ENCODE assay signal across 7 mouse cellular contexts in the genomic region with DNA sequence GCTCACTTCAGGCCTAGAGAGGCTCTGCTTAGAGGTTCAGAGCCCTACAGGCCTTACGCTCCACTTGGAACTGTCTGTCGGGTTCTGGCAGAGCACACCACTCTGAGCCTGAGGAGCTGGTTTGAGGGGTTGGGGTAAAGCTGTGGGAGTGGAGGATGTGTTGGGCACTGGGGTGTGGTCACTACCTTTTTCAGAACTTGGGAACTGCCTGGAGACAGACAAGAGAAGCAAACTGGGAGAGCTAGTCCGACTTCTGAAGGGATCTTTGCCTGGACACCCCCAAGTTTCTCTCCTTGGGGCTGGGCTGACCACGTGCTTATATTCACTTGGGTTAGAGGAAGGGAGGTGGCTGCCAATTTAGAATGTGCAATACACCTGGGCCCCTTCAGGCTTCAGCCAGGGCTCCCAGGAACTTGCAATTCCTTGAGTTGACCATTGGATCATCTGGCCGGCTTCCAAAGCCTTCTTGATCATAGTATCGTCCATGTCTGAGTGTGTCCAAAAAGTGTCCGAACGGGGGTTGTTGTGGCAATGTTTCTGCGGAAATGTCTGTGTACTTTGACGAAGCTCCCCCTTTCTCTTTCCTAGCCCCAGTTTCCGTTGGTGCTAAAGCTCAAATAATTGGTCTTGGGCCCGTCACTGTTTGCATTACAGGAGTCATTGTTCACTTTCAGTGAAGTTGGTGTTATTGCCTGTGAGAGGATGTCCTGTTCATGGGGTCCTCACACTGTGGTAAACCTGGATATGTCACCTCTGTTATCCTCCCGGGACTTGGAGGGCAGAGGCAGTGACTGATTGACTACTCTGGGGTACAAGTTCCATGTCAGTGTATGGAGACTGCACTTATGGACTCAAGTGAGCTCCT. TPM values are rescaled to one million over a fixed set of nuclear protein-coding genes. Genes with fewer than 3 reads are reported as not detected.
DNase-seq lines count a peak whose midpoint lies in the region; ATAC-seq and TF ChIP-seq lines count a peak whose summit lies in the region.

No protein-coding gene starts in this region.

- H3K9ac ChIP-seq in ES-Bruce4 (ENCODE audit: low read depth, poor library complexity, severe bottlenecking): peak overlapping the region; percentile 31; the same call in 1 of the 2 replicates
- H3K9ac ChIP-seq in limb, embryonic 13.5 days: peak overlapping the region; percentile 53; the same call in 1 of the 2 replicates

- no peaks in the 10 kb centered on the region for H3K36me3 ChIP-seq in ES-Bruce4 (ENCODE audit: control insufficient read depth, insufficient read depth, low read length, poor library complexity, severe bottlenecking)
- no peaks in the 10 kb centered on the region for H3K36me3 ChIP-seq in limb, embryonic 13.5 days

- DNase-seq in adrenal gland, postnatal 36 days: peak; percentile 9 to 54
- DNase-seq in heart, postnatal 4 days: peak; percentile 62
- peak; percentile 67 for DNase-seq in testis, postnatal 10 days (ENCODE audit: low spot score)
- DNase-seq in layer of hippocampus, postnatal 25 days (ENCODE audit: extremely low spot score in 1 of 2, low spot score in 1 of 2): no peak
- no peak for DNase-seq in thymus, postnatal 0 days (ENCODE audit: low spot score)

- TF ChIP-seq EP300 in ES-Bruce4 (IDR thresholded peaks at IDR 0.05; ENCODE audit: insufficient read depth, low read depth, low read length): no peak

- H3K4me3 ChIP-seq in ES-Bruce4 (ENCODE audit: low read depth, low read length): no peak overlapping the region
- peak overlapping the region; percentile 87 for H3K4me3 ChIP-seq in limb, embryonic 13.5 days

- H3K4me1 ChIP-seq in ES-Bruce4 (ENCODE audit: control insufficient read depth, insufficient read depth, low read length): peaks cover 8% of the 10 kb centered on the region
- H3K4me1 ChIP-seq in limb, embryonic 13.5 days: peaks cover 81% of the 10 kb centered on the region

- no peaks in the 10 kb centered on the region for H3K27me3 ChIP-seq in ES-Bruce4 (ENCODE audit: control insufficient read depth, insufficient read depth, low read length, poor library complexity, severe bottlenecking)
- H3K27me3 ChIP-seq in limb, embryonic 13.5 days: no peaks in the 10 kb centered on the region

- peak overlapping the region; percentile 46; the same call in 1 of the 2 replicates for H3K27ac ChIP-seq in ES-Bruce4 (ENCODE audit: insufficient read depth, low read length)
- H3K27ac ChIP-seq in limb, embryonic 13.5 days: peak overlapping the region; percentile 98

- no peaks in the 10 kb centered on the region for H3K9me3 ChIP-seq in ES-Bruce4 (replicated peaks; ENCODE audit: control insufficient read depth, insufficient read depth, low read length, poor library complexity, severe bottlenecking)
- no peaks in the 10 kb centered on the region for H3K9me3 ChIP-seq in limb, embryonic 13.5 days

- no peak for TF ChIP-seq CTCF in ES-Bruce4 (IDR thresholded peaks at IDR 0.05; ENCODE audit: low read depth, low read length)

- WGBS in limb, embryonic 13.5 days: 73% methylated on average over 13 of the region's 13 CpGs

- no peak for ATAC-seq in limb, embryonic 13.5 days (ENCODE audit: low FRiP score, low read depth)

- peak overlapping the region; percentile 81 for H3K4me2 ChIP-seq in limb, embryonic 13.5 days (replicated peaks)

- no peak for TF ChIP-seq POLR2A in ES-Bruce4 (IDR thresholded peaks at IDR 0.05; ENCODE audit: insufficient read depth, low read length)

RNA-seq across cellular contexts. Expression of a gene that starts 3.0 kb away (rescaled TPM):
- 162 and 163 TPM in 2 replicates for polyA plus RNA-seq in ES-Bruce4 (2011; ENCODE audit: insufficient read depth, insufficient read length, low read depth, missing spikeins)
- 100 to 1,000 TPM; 114 to 197 TPM for total RNA-seq in adrenal gland, postnatal 36 days (2021)
- 100 to 1,000 TPM; 303 to 328 TPM for total RNA-seq in heart, postnatal 4 days (2021)
- polyA plus RNA-seq in limb, embryonic 13.5 days (2015; fragmentation: Nextera tagmentation; extraction: Ambion mirVana): 35.2 and 35.6 TPM in 2 replicates
- total RNA-seq in layer of hippocampus, postnatal 25 days (2021): 10 to 100 TPM; 14.7 to 15.7 TPM
- polyA plus RNA-seq in thymus, postnatal 0 days (2015; fragmentation: Nextera tagmentation; extraction: Ambion mirVana): 20.3 and 22.3 TPM in 2 replicates

RNA-seq across cellular contexts. Expression of a gene that starts 25.3 kb away (rescaled TPM):
- polyA plus RNA-seq in ES-Bruce4 (2011; ENCODE audit: insufficient read depth, insufficient read length, low read depth, missing spikeins): 1,175 and 1,274 TPM in 2 replicates
- 100 to 1,000 TPM; 331 to 363 TPM for total RNA-seq in adrenal gland, postnatal 36 days (2021)
- total RNA-seq in heart, postnatal 4 days (2021): 100 to 1,000 TPM; 357 to 371 TPM
- polyA plus RNA-seq in limb, embryonic 13.5 days (2015; fragmentation: Nextera tagmentation; extraction: Ambion mirVana): 508 and 512 TPM in 2 replicates
- 100 to 1,000 TPM; 215 to 256 TPM for total RNA-seq in layer of hippocampus, postnatal 25 days (2021)
- polyA plus RNA-seq in thymus, postnatal 0 days (2015; fragmentation: Nextera tagmentation; extraction: Ambion mirVana): 326 and 340 TPM in 2 replicates

RNA-seq across cellular contexts. Expression of a gene that starts 38.5 kb away (rescaled TPM):
- 26.4 and 30.1 TPM in 2 replicates for polyA plus RNA-seq in ES-Bruce4 (2011; ENCODE audit: insufficient read depth, insufficient read length, low read depth, missing spikeins)
- 10 to 100 TPM; 20.7 to 24.4 TPM for total RNA-seq in adrenal gland, postnatal 36 days (2021)
- 1 to 10 TPM; 8.3 to 9.6 TPM for total RNA-seq in heart, postnatal 4 days (2021)
- 35.6 and 36.5 TPM in 2 replicates for polyA plus RNA-seq in limb, embryonic 13.5 days (2015; fragmentation: Nextera tagmentation; extraction: Ambion mirVana)
- total RNA-seq in layer of hippocampus, postnatal 25 days (2021): 10 to 100 TPM; 19.4 to 20.1 TPM
- polyA plus RNA-seq in thymus, postnatal 0 days (2015; fragmentation: Nextera tagmentation; extraction: Ambion mirVana): 31.2 and 32.4 TPM in 2 replicates

RNA-seq across cellular contexts. Expression of a gene that starts 50.4 kb away (rescaled TPM):
- polyA plus RNA-seq in ES-Bruce4 (2011; ENCODE audit: insufficient read depth, insufficient read length, low read depth, missing spikeins): 106 and 108 TPM in 2 replicates
- total RNA-seq in adrenal gland, postnatal 36 days (2021): 10 to 100 TPM; 88.0 to 88.6 TPM
- 10 to 100 TPM; 62.5 to 63.8 TPM for total RNA-seq in heart, postnatal 4 days (2021)
- 192 and 193 TPM in 2 replicates for polyA plus RNA-seq in limb, embryonic 13.5 days (2015; fragmentation: Nextera tagmentation; extraction: Ambion mirVana)
- 10 to 100 TPM; 51.2 to 58.4 TPM for total RNA-seq in layer of hippocampus, postnatal 25 days (2021)
- polyA plus RNA-seq in thymus, postnatal 0 days (2015; fragmentation: Nextera tagmentation; extraction: Ambion mirVana): 203 and 214 TPM in 2 replicates

Comparison
In these comparisons a context has a peak if more than half of its experiments do, and no peak if none do; other contexts are left out.
1. DNase-seq: peak in adrenal gland, postnatal 36 days (2 of 2), heart, postnatal 4 days (single experiment) and testis, postnatal 10 days (single experiment); none in layer of hippocampus, postnatal 25 days (0 of 2) and thymus, postnatal 0 days (single experiment).
2. RNA of a gene that starts 3.0 kb away (total RNA-seq): 303 to 328 TPM in heart, postnatal 4 days and 114 to 197 TPM in adrenal gland, postnatal 36 days; 14.7 to 15.7 TPM in layer of hippocampus, postnatal 25 days; every median in the first group is over 4 times any median in the second.